In the genomic region with DNA sequence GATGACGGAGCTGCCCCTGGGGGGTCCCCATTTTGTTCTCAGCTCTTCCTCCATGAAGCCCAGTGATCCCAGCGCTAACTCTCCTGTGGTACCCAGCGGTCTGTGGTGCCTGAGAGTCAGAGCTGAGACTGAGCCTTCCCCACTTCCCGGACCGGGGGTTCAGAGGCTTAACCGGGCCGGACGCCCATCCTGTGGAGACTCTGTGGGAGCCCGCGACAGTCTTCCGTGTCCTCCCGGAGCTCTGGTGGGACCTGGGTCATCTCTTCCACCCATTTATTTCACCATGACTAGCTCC, we compare ENCODE assay signal across 15 mouse cellular contexts. TPM values are rescaled to one million over a fixed set of nuclear protein-coding genes. Genes with fewer than 3 reads are reported as not detected.
DNase-seq lines count a peak whose midpoint lies in the region; ATAC-seq lines count a peak whose summit lies in the region.
"Had no signal": no experiment of that assay in that cellular context is flagged by ENCODE, and none has a peak within 500 bp of the region (broad histone marks: within the 10 kb centered on the region; RNA-seq: fewer than 3 reads in every experiment).

No protein-coding gene starts in this region.

- H3K27ac ChIP-seq in heart, embryonic 12.5 days (ENCODE audit: poor library complexity, severe bottlenecking) = no peak overlapping the region
- no peak overlapping the region for H3K27ac ChIP-seq in embryonic facial prominence, embryonic 15.5 days (replicated peaks)
- H3K27ac ChIP-seq in hindbrain, embryonic 15.5 days (replicated peaks) = no peak overlapping the region
- H3K27ac ChIP-seq in midbrain, embryonic 14.5 days (replicated peaks; ENCODE audit: low read depth, low read length) = no peak overlapping the region
- H3K27ac ChIP-seq: kidney, postnatal 0 days; stomach, embryonic 15.5 days had no signal

- H3K27me3 ChIP-seq in heart, embryonic 12.5 days (replicated peaks) = peaks cover 11% of the 10 kb centered on the region; the same call in 1 of the 2 replicates
- H3K27me3 ChIP-seq in embryonic facial prominence, embryonic 15.5 days = no peaks in the 10 kb centered on the region
- no peaks in the 10 kb centered on the region for H3K27me3 ChIP-seq in hindbrain, embryonic 15.5 days
- H3K27me3 ChIP-seq in midbrain, embryonic 14.5 days (ENCODE audit: control insufficient read depth, insufficient read depth, low read length) = no peaks in the 10 kb centered on the region
- H3K27me3 ChIP-seq: stomach, embryonic 15.5 days had no signal

- no peak overlapping the region; the same call in 1 of the 2 replicates for H3K4me3 ChIP-seq in heart, embryonic 12.5 days
- H3K4me3 ChIP-seq in embryonic facial prominence, embryonic 15.5 days (replicated peaks) = no peak overlapping the region
- no peak overlapping the region for H3K4me3 ChIP-seq in hindbrain, embryonic 15.5 days
- H3K4me3 ChIP-seq in midbrain, embryonic 14.5 days (replicated peaks; ENCODE audit: low read depth, low read length) = no peak overlapping the region
- H3K4me3 ChIP-seq: stomach, embryonic 15.5 days had no signal

- no peak for ATAC-seq in heart, embryonic 12.5 days (ENCODE audit: insufficient number of reproducible peaks, low FRiP score)
- ATAC-seq in embryonic facial prominence, embryonic 15.5 days (ENCODE audit: insufficient number of reproducible peaks, low FRiP score, low TSS enrichment, low read depth) = no peak
- ATAC-seq in hindbrain, embryonic 15.5 days (ENCODE audit: low FRiP score, low read depth) = 0 out of 2 replicates have a peak, but pooled peaks have one; percentile 15
- no peak for ATAC-seq in midbrain, embryonic 14.5 days (ENCODE audit: low FRiP score, low TSS enrichment)
- ATAC-seq: Patski had no signal

- no peak overlapping the region; the same call in 1 of the 2 replicates for H3K9ac ChIP-seq in heart, embryonic 12.5 days
- H3K9ac ChIP-seq in embryonic facial prominence, embryonic 15.5 days = no peak overlapping the region
- H3K9ac ChIP-seq in hindbrain, embryonic 15.5 days = no peak overlapping the region
- no peak overlapping the region for H3K9ac ChIP-seq in midbrain, embryonic 14.5 days (replicated peaks; ENCODE audit: low read length)
- H3K9ac ChIP-seq: stomach, embryonic 15.5 days had no signal

- H3K4me1 ChIP-seq in heart, embryonic 12.5 days (replicated peaks) = 0 out of 2 replicates have a peak, but pooled peaks cover 8% of the 10 kb centered on the region
- H3K4me1 ChIP-seq in embryonic facial prominence, embryonic 15.5 days = peaks cover 7% of the 10 kb centered on the region; the same call in 1 of the 2 replicates
- peaks cover 17% of the 10 kb centered on the region for H3K4me1 ChIP-seq in hindbrain, embryonic 15.5 days (replicated peaks)
- H3K4me1 ChIP-seq in midbrain, embryonic 14.5 days (ENCODE audit: control insufficient read depth, insufficient read depth, low read length) = peaks cover 6% of the 10 kb centered on the region; the same call in 1 of the 2 replicates

- no peak for DNase-seq in heart, postnatal 4 days
- no peak for DNase-seq in midbrain, embryonic 14.5 days
- DNase-seq in spleen, adult 12 weeks (ENCODE audit: low spot score) = no peak
- DNase-seq in yolk sac, embryonic 10.5 days (ENCODE audit: low spot score) = no peak
- DNase-seq in cerebellum, postnatal 4 days (ENCODE audit: low spot score in 2 of 2) = no peak
- DNase-seq: adrenal gland, postnatal 14 days; B cell, adult 2 months; cerebellum, adult 11-12 months; lung, adult 2 months had no signal

- H3K36me3 ChIP-seq in heart, embryonic 12.5 days = no peaks in the 10 kb centered on the region
- H3K36me3 ChIP-seq in embryonic facial prominence, embryonic 15.5 days = no peaks in the 10 kb centered on the region
- H3K36me3 ChIP-seq in hindbrain, embryonic 15.5 days = no peaks in the 10 kb centered on the region
- no peaks in the 10 kb centered on the region for H3K36me3 ChIP-seq in midbrain, embryonic 14.5 days (ENCODE audit: control insufficient read depth, insufficient read depth, low read length)
- H3K36me3 ChIP-seq: stomach, embryonic 15.5 days had no signal

- peak overlapping the region; percentile 54 for H3K4me2 ChIP-seq in heart, embryonic 12.5 days
- H3K4me2 ChIP-seq in embryonic facial prominence, embryonic 15.5 days (replicated peaks) = peak overlapping the region; percentile 15
- peak overlapping the region; percentile 38 for H3K4me2 ChIP-seq in hindbrain, embryonic 15.5 days
- peak overlapping the region; percentile 40 for H3K4me2 ChIP-seq in midbrain, embryonic 14.5 days (ENCODE audit: low read length)
- H3K4me2 ChIP-seq: stomach, embryonic 15.5 days had no signal

- 14% methylated on average over 12 of the region's 12 CpGs for WGBS in heart, embryonic 12.5 days
- 25% methylated on average over 12 of the region's 12 CpGs for WGBS in embryonic facial prominence, embryonic 15.5 days
- 23% methylated on average over 12 of the region's 12 CpGs for WGBS in hindbrain, embryonic 15.5 days
- whole genome bisulfite sequencing in midbrain, embryonic 14.5 days = 19% methylated on average over 12 of the region's 12 CpGs

- no peaks in the 10 kb centered on the region for H3K9me3 ChIP-seq in heart, embryonic 12.5 days (replicated peaks)
- no peaks in the 10 kb centered on the region for H3K9me3 ChIP-seq in embryonic facial prominence, embryonic 15.5 days (replicated peaks)
- H3K9me3 ChIP-seq in hindbrain, embryonic 15.5 days = no peaks in the 10 kb centered on the region
- H3K9me3 ChIP-seq in midbrain, embryonic 14.5 days (ENCODE audit: control insufficient read depth, low read length) = no peaks in the 10 kb centered on the region
- H3K9me3 ChIP-seq: stomach, embryonic 15.5 days had no signal

RNA-seq across cellular contexts. Expression of a gene that starts 41.1 kb away (rescaled TPM):
- polyA plus RNA-seq in heart, embryonic 12.5 days (2016; fragmentation: Nextera tagmentation; extraction: Ambion mirVana) = 56.4 and 59.2 TPM in 2 replicates
- total RNA-seq in heart, postnatal 4 days (2021) = 10 to 100 TPM; 55.1 to 56.1 TPM
- 46.1 and 47.6 TPM in 2 replicates for polyA plus RNA-seq in embryonic facial prominence, embryonic 15.5 days (2015; fragmentation: Nextera tagmentation; extraction: Ambion mirVana)
- polyA plus RNA-seq in hindbrain, embryonic 15.5 days (2015; fragmentation: Nextera tagmentation; extraction: Ambion mirVana) = 30.4 TPM in 2 replicates
- 20.0 and 23.0 TPM in 2 replicates for polyA plus RNA-seq in midbrain, embryonic 14.5 days (2014; fragmentation: Nextera tagmentation; extraction: Ambion mirVana)
